Comparison of ENCODE assay signal across 8 mouse cellular contexts in the genomic region with DNA sequence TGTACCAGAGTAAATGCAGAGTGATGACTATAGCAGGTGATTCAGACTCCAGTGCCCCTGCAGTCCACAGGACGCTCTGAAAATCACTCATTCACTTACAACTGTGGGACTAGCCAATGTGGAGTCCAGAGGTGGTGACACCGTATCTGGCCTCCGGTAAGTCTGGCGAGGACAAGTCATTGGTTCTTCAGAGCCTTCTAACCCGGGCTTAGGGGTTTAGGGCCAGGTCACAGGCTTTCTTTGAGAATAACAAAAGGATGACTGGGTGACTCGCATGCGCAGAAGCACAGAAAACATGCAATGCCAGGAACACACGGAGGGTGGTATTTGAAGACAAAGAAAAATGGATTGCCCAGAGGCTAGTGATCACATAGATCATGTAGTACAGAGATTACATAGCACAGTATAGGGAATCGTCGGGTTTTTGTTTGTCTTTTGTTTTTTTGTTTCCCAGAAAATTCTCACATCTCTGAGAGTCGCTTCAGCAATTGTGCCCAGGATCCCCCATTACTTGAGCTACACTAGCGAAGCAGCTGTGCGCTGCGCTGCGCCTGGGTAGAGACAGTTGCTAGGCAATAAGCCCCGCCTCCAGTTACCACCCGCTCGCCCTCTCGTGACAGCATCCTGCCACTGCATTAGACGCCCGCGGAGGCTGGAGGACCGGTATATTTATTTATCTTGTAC. TPM values are rescaled to one million over a fixed set of nuclear protein-coding genes. Genes with fewer than 3 reads are reported as not detected.
DNase-seq lines count a peak whose midpoint lies in the region; ATAC-seq lines count a peak whose summit lies in the region.

No protein-coding gene starts in this region.

- no peak overlapping the region for H3K9ac ChIP-seq in heart, embryonic 16.5 days (ENCODE audit: low read length)
- no peak overlapping the region for H3K9ac ChIP-seq in liver, embryonic 13.5 days
- peak overlapping the region; percentile 47 for H3K9ac ChIP-seq in neural tube, embryonic 11.5 days (ENCODE audit: low read length)
- no peak overlapping the region for H3K9ac ChIP-seq in stomach, embryonic 15.5 days

- H3K27ac ChIP-seq in heart, embryonic 16.5 days (ENCODE audit: low read length): no peak overlapping the region
- H3K27ac ChIP-seq in liver, embryonic 13.5 days: no peak overlapping the region
- peak overlapping the region; percentile 64; the same call in 1 of the 2 replicates for H3K27ac ChIP-seq in neural tube, embryonic 11.5 days (ENCODE audit: low read depth, low read length)
- H3K27ac ChIP-seq in stomach, embryonic 15.5 days: no peak overlapping the region

- 0 out of 2 replicates have a peak, but pooled peaks cover 3% of the 10 kb centered on the region for H3K4me1 ChIP-seq in heart, embryonic 16.5 days (ENCODE audit: control insufficient read depth, insufficient read depth, low read length)
- peaks cover 7% of the 10 kb centered on the region; the same call in 1 of the 2 replicates for H3K4me1 ChIP-seq in liver, embryonic 13.5 days (replicated peaks)
- no peaks in the 10 kb centered on the region; the same call in 1 of the 2 replicates for H3K4me1 ChIP-seq in neural tube, embryonic 11.5 days (ENCODE audit: control insufficient read depth, insufficient read depth, low read length)
- H3K4me1 ChIP-seq in stomach, embryonic 15.5 days: no peaks in the 10 kb centered on the region

- peaks cover 20% of the 10 kb centered on the region for H3K27me3 ChIP-seq in heart, embryonic 16.5 days (ENCODE audit: control insufficient read depth, insufficient read depth, low read length)
- H3K27me3 ChIP-seq in liver, embryonic 13.5 days: peaks cover 45% of the 10 kb centered on the region
- no peaks in the 10 kb centered on the region for H3K27me3 ChIP-seq in neural tube, embryonic 11.5 days (ENCODE audit: control insufficient read depth, insufficient read depth, low read length)
- peaks cover 6% of the 10 kb centered on the region for H3K27me3 ChIP-seq in stomach, embryonic 15.5 days (replicated peaks)

- peak; percentile 73; the same call in 1 of the 2 replicates for ATAC-seq in heart, embryonic 16.5 days (replicated peaks; ENCODE audit: extremely low read depth, insufficient read depth, low FRiP score)
- peak; percentile 59 for ATAC-seq in liver, embryonic 13.5 days (ENCODE audit: low read depth)
- peak; percentile 90 for ATAC-seq in neural tube, embryonic 11.5 days (ENCODE audit: insufficient read depth, low FRiP score, low TSS enrichment)
- ATAC-seq in stomach, embryonic 15.5 days (ENCODE audit: insufficient read depth, low FRiP score, low read depth): peak; percentile 81

- 20% methylated on average over 23 of the region's 23 CpGs for WGBS in heart, embryonic 16.5 days
- WGBS in liver, embryonic 13.5 days (ENCODE audit: insufficient replicate concordance): 21% methylated on average over 23 of the region's 23 CpGs
- 15% methylated on average over 23 of the region's 23 CpGs for WGBS in neural tube, embryonic 11.5 days
- 20% methylated on average over 23 of the region's 23 CpGs for WGBS in stomach, embryonic 15.5 days

- no peak overlapping the region for H3K4me2 ChIP-seq in heart, embryonic 16.5 days (ENCODE audit: low read depth, low read length)
- no peak overlapping the region for H3K4me2 ChIP-seq in liver, embryonic 13.5 days
- H3K4me2 ChIP-seq in neural tube, embryonic 11.5 days (ENCODE audit: low read depth): peak overlapping the region; percentile 25
- no peak overlapping the region for H3K4me2 ChIP-seq in stomach, embryonic 15.5 days

- no peaks in the 10 kb centered on the region for H3K36me3 ChIP-seq in heart, embryonic 16.5 days (ENCODE audit: control insufficient read depth, insufficient read depth)
- H3K36me3 ChIP-seq in liver, embryonic 13.5 days: no peaks in the 10 kb centered on the region
- H3K36me3 ChIP-seq in neural tube, embryonic 11.5 days (ENCODE audit: control insufficient read depth, insufficient read depth, low read length): no peaks in the 10 kb centered on the region
- no peaks in the 10 kb centered on the region for H3K36me3 ChIP-seq in stomach, embryonic 15.5 days

- no peak overlapping the region for H3K4me3 ChIP-seq in heart, embryonic 16.5 days (ENCODE audit: low read length)
- no peak overlapping the region for H3K4me3 ChIP-seq in liver, embryonic 13.5 days (replicated peaks)
- no peak overlapping the region for H3K4me3 ChIP-seq in neural tube, embryonic 11.5 days (ENCODE audit: low read depth, low read length)
- no peak overlapping the region for H3K4me3 ChIP-seq in stomach, embryonic 15.5 days (replicated peaks)

- no peaks in the 10 kb centered on the region for H3K9me3 ChIP-seq in heart, embryonic 16.5 days (replicated peaks; ENCODE audit: control insufficient read depth, low read length)
- no peaks in the 10 kb centered on the region for H3K9me3 ChIP-seq in liver, embryonic 13.5 days (replicated peaks)
- H3K9me3 ChIP-seq in neural tube, embryonic 11.5 days (ENCODE audit: control insufficient read depth, low read length): no peaks in the 10 kb centered on the region
- no peaks in the 10 kb centered on the region for H3K9me3 ChIP-seq in stomach, embryonic 15.5 days

- DNase-seq in CD4-positive, CD25-positive, alpha-beta regulatory T cell, adult 2 months (ENCODE audit: low read depth, low spot score): peak; percentile 76
- DNase-seq in brain, adult 2 months (ENCODE audit: low read depth, low spot score): peak; percentile 93
- DNase-seq in fibroblast of lung, adult 2 months (ENCODE audit: low read depth): peak; percentile 27
- DNase-seq in kidney, postnatal 14 days: peak; percentile 83
- DNase-seq in liver, embryonic 13.5 days: peak; percentile 51
- peak; percentile 93 for DNase-seq in neural tube, embryonic 11.5 days (ENCODE audit: low spot score)

RNA-seq across cellular contexts. Expression of a gene that starts 10.2 kb away (rescaled TPM):
- polyA plus RNA-seq in heart, embryonic 16.5 days (2015; fragmentation: Nextera tagmentation; extraction: Ambion mirVana): not detected in 2 replicates
- polyA plus RNA-seq in liver, embryonic 13.5 days (2015; fragmentation: Nextera tagmentation; extraction: Ambion mirVana): not detected in 2 replicates
- 5.8 and 7.1 TPM in 2 replicates for polyA plus RNA-seq in neural tube, embryonic 11.5 days (2014; fragmentation: Nextera tagmentation; extraction: Ambion mirVana)
- polyA plus RNA-seq in stomach, embryonic 15.5 days (2015; fragmentation: Nextera tagmentation; extraction: Ambion mirVana): 0.10 TPM in 1 of 2 replicates, not detected in the other

Comparison
In these comparisons a context has a peak if more than half of its experiments do, and no peak if none do; other contexts are left out.
1. DNase-seq: peak in every context shown above with its lines; median percentile 93 in brain, adult 2 months; 93 in neural tube, embryonic 11.5 days; 83 in kidney, postnatal 14 days; 76 in CD4-positive, CD25-positive, alpha-beta regulatory T cell, adult 2 months; 51 in liver, embryonic 13.5 days; 27 in fibroblast of lung, adult 2 months.